Mouse (Mus musculus) limb, embryonic 15.5 days (tissue): ENCODE results near the gene Arhgap19. TPM values are rescaled to one million over a fixed set of nuclear protein-coding genes. Genes with fewer than 3 reads are reported as not detected.

Source experiments
- ATAC-seq: fragments of 200-750 bp; cut with Nextera tagmentation; 2 replicates; pipeline ENCODE4 v1.8.0; 2017; ENCODE audit warnings: low read depth, moderate TSS enrichment; ENCODE audit not compliant: insufficient number of reproducible peaks, low FRiP score, low TSS enrichment
- H3K27ac ChIP-seq: fragments of 300-500 bp; sonication (generic); 2 replicates; pipeline ENCODE4 v1.5.1; 2015; ENCODE audit warnings: moderate library complexity, mild to moderate bottlenecking, inconsistent platforms
- H3K27me3 ChIP-seq: fragments of 300-500 bp; sonication (generic); 2 replicates; pipeline ENCODE4 v1.6.1; 2015; ENCODE audit warnings: inconsistent platforms
- H3K36me3 ChIP-seq: fragments of 300-500 bp; sonication (generic); 2 replicates; pipeline ENCODE4 v1.6.1; 2015; ENCODE audit warnings: inconsistent platforms
- H3K4me1 ChIP-seq: fragments of 300-500 bp; sonication (generic); 2 replicates; pipeline ENCODE4 v1.6.1; 2015; ENCODE audit warnings: inconsistent platforms
- H3K4me2 ChIP-seq: fragments of 300-500 bp; sonication (generic); 2 replicates; pipeline ENCODE4 v1.6.1; 2015; ENCODE audit warnings: mild to moderate bottlenecking, inconsistent platforms
- H3K4me3 ChIP-seq: fragments of 300-500 bp; sonication (generic); 2 replicates; pipeline ENCODE4 v1.5.1; 2015; ENCODE audit warnings: mild to moderate bottlenecking, inconsistent platforms
- H3K9ac ChIP-seq: fragments of 300-500 bp; sonication (generic); 2 replicates; pipeline ENCODE4 v1.6.1; 2015; ENCODE audit warnings: inconsistent platforms
- H3K9me3 ChIP-seq: fragments of 300-500 bp; sonication (generic); 2 replicates; pipeline ENCODE4 v1.6.1; 2016; ENCODE audit warnings: inconsistent platforms
- WGBS: fragments of 180-500 bp; shearing (Covaris S2); methylation state at CpG from one replicate; pipeline ENCODE4 v1.1.7; 2015; 5-methylcytosine and 5-hydroxymethylcytosine counted together
- polyA plus RNA-seq: library from polyadenylated mRNA; unstranded; fragments of >200 nt; fragmentation: Nextera tagmentation; extraction: Ambion mirVana; gene quantifications from 2 replicates; pipeline ENCODE4 v1.2.1, GENCODE M21; 2015

Gene Arhgap19
- polyA plus RNA-seq, 1 experiment from 2014 or later, result 16.2 TPM

DNA sequence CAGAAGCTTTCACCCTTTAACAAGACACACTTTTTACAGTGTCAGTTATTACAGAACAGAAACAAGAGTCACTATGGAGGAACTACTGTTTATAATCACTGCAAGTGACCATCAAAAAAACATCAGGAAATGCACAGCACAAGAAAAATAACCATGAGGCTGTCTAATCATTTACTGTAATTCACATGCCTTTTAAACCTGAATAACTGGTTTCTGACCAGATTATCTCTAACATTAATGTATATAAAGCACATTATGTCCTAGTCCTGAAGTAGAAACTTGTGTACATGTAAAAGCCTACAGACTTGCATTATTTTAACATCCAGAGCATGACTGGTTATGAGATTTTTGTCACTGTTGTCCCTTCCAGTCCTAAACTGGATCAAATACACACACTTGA, 7.8 kb downstream of the Arhgap19 start:
- Histone ChIP-seq H3K27ac (no peak overlapping the region), H3K36me3 (no peaks in the 10 kb centered on the region), H3K9ac (no peak overlapping the region), H3K4me2 (no peak overlapping the region), H3K4me3 (no peak overlapping the region), H3K4me1 (peaks cover 9% of the 10 kb centered on the region), H3K9me3 (no peaks in the 10 kb centered on the region), H3K27me3 (no peaks in the 10 kb centered on the region)
- no peak for ATAC-seq

DNA sequence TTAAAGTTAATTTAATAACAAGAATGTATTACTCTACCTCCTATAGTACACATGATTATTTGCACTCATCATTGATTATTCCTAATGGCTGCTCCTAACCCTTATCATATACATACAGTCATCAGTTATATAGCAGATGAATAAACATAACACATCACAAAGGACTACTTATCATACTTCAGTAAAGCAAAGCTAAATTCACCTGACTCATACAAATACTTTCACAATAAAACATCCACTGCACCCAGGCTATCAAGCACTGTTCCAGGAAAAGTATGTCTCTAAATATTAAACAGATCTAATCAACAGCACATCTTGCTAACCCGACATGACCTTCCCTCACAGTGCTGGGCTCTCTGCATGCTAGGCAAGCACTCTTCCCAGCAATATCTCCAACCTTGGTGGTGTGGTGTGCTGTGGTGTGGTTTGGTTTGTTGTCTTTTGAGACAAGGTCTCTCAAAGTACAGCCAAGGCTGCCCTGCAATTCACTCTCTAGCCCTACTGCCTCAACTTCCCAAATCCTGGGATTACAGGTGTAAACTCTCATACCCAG, 8.8 kb downstream of the Arhgap19 start:
- no peaks in the 10 kb centered on the region; the same call in 1 of the 2 replicates for H3K36me3 ChIP-seq
- no peak overlapping the region for H3K27ac ChIP-seq
- H3K4me2 ChIP-seq, result no peak overlapping the region
- no peaks in the 10 kb centered on the region for H3K27me3 ChIP-seq
- ATAC-seq, result no peak
- no peak overlapping the region for H3K9ac ChIP-seq
- no peaks in the 10 kb centered on the region for H3K9me3 ChIP-seq
- peaks cover 9% of the 10 kb centered on the region for H3K4me1 ChIP-seq
- H3K4me3 ChIP-seq, result no peak overlapping the region
- 74% methylated on average over 1 of the region's 1 CpGs for WGBS

DNA sequence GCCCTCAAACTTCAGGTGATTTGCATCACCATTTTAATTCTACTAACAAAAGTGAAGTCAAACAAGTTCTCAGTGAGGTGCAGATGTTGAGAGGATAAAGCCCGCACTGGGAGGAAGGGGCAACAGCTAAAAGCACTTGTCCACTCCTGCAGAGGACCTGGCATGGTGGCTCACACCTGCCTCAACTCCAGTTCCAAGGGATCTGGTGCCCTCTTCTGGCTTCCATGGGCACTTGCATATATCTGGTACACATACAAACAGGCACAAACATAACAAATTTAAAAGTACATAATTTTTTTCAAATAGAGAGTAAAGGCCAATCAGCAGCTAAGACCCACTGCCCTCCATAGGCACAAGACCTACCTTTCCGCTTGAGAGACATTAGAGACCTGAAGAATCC, 10.5 kb downstream of the Arhgap19 start:
- H3K9me3 ChIP-seq, result no peaks in the 10 kb centered on the region
- H3K4me1 ChIP-seq, result 0 out of 2 replicates have a peak, but pooled peaks cover 4% of the 10 kb centered on the region
- H3K4me2 ChIP-seq, result no peak overlapping the region
- no peak overlapping the region for H3K27ac ChIP-seq
- no peak for ATAC-seq
- H3K27me3 ChIP-seq, result no peaks in the 10 kb centered on the region
- 93% methylated on average over 2 of the region's 2 CpGs for WGBS
- no peak overlapping the region for H3K9ac ChIP-seq
- H3K4me3 ChIP-seq, result no peak overlapping the region
- H3K36me3 ChIP-seq, result peaks cover 3% of the 10 kb centered on the region

- Histone ChIP-seq H3K4me2 (no peak overlapping the region), H3K4me3 (no peak overlapping the region), H3K4me1 (no peaks in the 10 kb centered on the region), H3K27me3 (no peaks in the 10 kb centered on the region), H3K9ac (no peak overlapping the region), H3K36me3 (peaks cover 18% of the 10 kb centered on the region), H3K9me3 (no peaks in the 10 kb centered on the region), H3K27ac (no peak overlapping the region)
- ATAC-seq, result no peak
- 55% methylated on average over 10 of the region's 10 CpGs for WGBS
Observed at GRCm38 (mm10) chr19:41789110-41789961, 12.5 kb downstream of the Arhgap19 start.

DNA sequence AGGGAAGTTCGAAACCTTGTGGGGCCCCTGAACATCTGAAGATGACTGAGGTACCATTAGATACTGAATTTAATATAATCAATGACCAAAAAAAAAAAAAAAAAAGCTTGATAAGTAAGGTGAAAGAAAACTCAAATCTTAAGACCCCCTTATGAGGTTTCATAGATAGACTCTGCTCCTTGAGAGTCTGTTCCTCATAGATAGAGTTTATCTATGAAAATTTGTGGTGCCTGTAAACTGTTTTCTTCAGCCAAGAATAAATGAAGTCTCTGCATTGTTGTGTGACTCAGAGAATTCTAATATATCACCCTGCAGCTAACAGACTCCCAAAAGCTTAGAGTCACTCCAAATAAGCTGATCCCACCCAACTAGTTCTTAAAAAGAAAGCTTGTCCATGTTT, 15.0 kb downstream of the Arhgap19 start:
- no peak overlapping the region for H3K4me2 ChIP-seq
- no peaks in the 10 kb centered on the region for H3K4me1 ChIP-seq
- no peak overlapping the region for H3K9ac ChIP-seq
- no peaks in the 10 kb centered on the region for H3K9me3 ChIP-seq
- H3K27me3 ChIP-seq, result no peaks in the 10 kb centered on the region
- ATAC-seq, result no peak
- no peak overlapping the region for H3K27ac ChIP-seq
- H3K36me3 ChIP-seq, result peaks cover 27% of the 10 kb centered on the region
- WGBS, result 100% methylated on average over 1 of the region's 1 CpGs
- no peak overlapping the region for H3K4me3 ChIP-seq

- ATAC-seq, result no peak
- Histone ChIP-seq H3K4me3 (no peak overlapping the region), H3K36me3 (peaks cover 46% of the 10 kb centered on the region), H3K9ac (no peak overlapping the region), H3K27ac (no peak overlapping the region), H3K27me3 (no peaks in the 10 kb centered on the region), H3K4me1 (no peaks in the 10 kb centered on the region), H3K4me2 (no peak overlapping the region), H3K9me3 (no peaks in the 10 kb centered on the region)
- WGBS, result 89% methylated on average over 6 of the region's 6 CpGs
Observed at GRCm38 (mm10) chr19:41777514-41777913, 24.3 kb downstream of the Arhgap19 start.

- H3K9ac ChIP-seq, result no peak overlapping the region
- no peak overlapping the region for H3K4me3 ChIP-seq
- H3K27me3 ChIP-seq, result no peaks in the 10 kb centered on the region
- ATAC-seq, result no peak
- H3K27ac ChIP-seq, result no peak overlapping the region
- no peak overlapping the region for H3K4me2 ChIP-seq
- WGBS, result 91% methylated on average over 7 of the region's 7 CpGs
- no peaks in the 10 kb centered on the region for H3K4me1 ChIP-seq
- peaks cover 43% of the 10 kb centered on the region for H3K36me3 ChIP-seq
- H3K9me3 ChIP-seq, result no peaks in the 10 kb centered on the region
Observed at GRCm38 (mm10) chr19:41768711-41769110, 33.1 kb downstream of the Arhgap19 start.

GRCm38 (mm10) chr19:41766628-41767027, 35.2 kb downstream of the Arhgap19 start:
- Histone ChIP-seq H3K9ac (no peak overlapping the region), H3K4me3 (no peak overlapping the region), H3K4me1 (peaks cover 2% of the 10 kb centered on the region), H3K27ac (no peak overlapping the region), H3K9me3 (no peaks in the 10 kb centered on the region), H3K27me3 (no peaks in the 10 kb centered on the region), H3K4me2 (no peak overlapping the region), H3K36me3 (peaks cover 27% of the 10 kb centered on the region)
- 73% methylated on average over 5 of the region's 5 CpGs for WGBS
- ATAC-seq, result no peak

DNA sequence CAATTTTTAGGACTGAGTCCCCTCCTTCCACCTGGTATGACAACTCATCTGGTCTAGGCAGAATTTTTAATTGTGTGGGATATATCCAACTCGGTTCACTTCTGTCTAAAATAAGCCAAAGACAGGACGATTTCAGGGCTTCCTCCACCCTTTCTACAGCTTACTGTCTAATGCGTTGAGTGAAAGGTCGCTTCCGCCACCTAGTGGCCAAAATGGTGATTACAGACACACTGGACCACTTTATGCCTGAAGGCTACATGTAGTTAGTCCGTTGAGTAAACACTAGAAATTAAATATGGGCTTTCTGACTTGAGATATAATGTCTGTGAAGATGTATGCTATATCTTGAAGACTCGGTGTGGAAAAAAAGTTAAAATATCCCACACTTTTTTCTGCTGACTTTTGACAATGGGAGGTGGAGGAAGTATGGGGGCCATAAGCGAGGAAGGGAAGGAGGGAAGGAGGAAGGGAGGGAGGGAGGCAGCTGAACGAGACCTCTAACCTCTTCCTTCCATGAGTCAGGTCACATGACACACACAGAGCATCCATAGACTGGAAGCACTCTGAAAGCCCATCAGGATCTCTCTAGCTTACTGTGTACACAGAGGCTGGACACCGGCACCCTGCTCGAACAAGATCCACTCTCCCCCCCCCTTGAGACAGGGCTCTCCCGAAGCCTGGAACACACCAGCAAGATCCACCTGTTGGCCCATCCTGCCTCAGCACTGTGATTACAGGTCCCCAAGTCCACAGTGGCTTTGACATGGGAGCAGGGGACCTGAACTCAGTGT, 37.8 kb downstream of the Arhgap19 start:
- ATAC-seq, result no peak

GRCm38 (mm10) chr19:41761529-41761928, 40.3 kb downstream of the Arhgap19 start:
- no peak overlapping the region for H3K9ac ChIP-seq
- no peak overlapping the region for H3K4me2 ChIP-seq
- H3K36me3 ChIP-seq, result no peaks in the 10 kb centered on the region
- WGBS, result 24% methylated on average over 9 of the region's 9 CpGs
- peaks cover 4% of the 10 kb centered on the region for H3K4me1 ChIP-seq
- H3K4me3 ChIP-seq, result no peak overlapping the region
- ATAC-seq, result no peak
- no peak overlapping the region for H3K27ac ChIP-seq
- H3K27me3 ChIP-seq, result no peaks in the 10 kb centered on the region
- H3K9me3 ChIP-seq, result no peaks in the 10 kb centered on the region

More for the DNA sequence above, 37.8 kb downstream of the Arhgap19 start:
- H3K4me1 ChIP-seq, result peaks cover 4% of the 10 kb centered on the region
- no peak overlapping the region for H3K9ac ChIP-seq
- H3K27me3 ChIP-seq, result no peaks in the 10 kb centered on the region
- no peak overlapping the region for H3K27ac ChIP-seq
- no peak overlapping the region for H3K4me2 ChIP-seq
- no peaks in the 10 kb centered on the region for H3K9me3 ChIP-seq
- WGBS, result 31% methylated on average over 12 of the region's 12 CpGs
- no peak overlapping the region for H3K4me3 ChIP-seq
- H3K36me3 ChIP-seq, result peaks cover 11% of the 10 kb centered on the region; the same call in 1 of the 2 replicates

DNA sequence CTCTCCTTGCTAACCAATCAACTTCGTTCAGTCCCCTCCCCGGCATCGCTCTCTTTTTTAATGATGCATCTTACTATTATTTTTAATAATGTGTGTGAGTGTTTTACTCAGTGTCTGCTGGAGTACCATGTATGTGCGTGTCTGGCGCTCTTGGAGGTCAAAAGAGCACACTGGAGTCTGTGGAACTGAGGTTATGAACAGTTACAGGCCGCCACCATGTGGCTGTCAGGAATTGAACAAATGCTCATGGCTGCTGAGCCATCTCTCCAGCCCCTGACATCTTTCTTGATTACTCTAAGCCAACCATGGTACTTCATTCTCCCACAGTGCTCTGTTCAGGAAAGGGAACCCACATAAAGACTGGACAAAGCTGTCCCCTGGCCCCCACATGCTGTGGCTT, 42.1 kb downstream of the Arhgap19 start:
- Histone ChIP-seq H3K4me3 (no peak overlapping the region), H3K9ac (no peak overlapping the region), H3K36me3 (no peaks in the 10 kb centered on the region), H3K27me3 (no peaks in the 10 kb centered on the region), H3K4me1 (peaks cover 4% of the 10 kb centered on the region), H3K4me2 (no peak overlapping the region), H3K27ac (no peak overlapping the region), H3K9me3 (no peaks in the 10 kb centered on the region)
- 80% methylated on average over 6 of the region's 6 CpGs for WGBS
- ATAC-seq, result no peak

- no peak overlapping the region for H3K9ac ChIP-seq
- H3K36me3 ChIP-seq, result no peaks in the 10 kb centered on the region
- no peak overlapping the region for H3K27ac ChIP-seq
- WGBS, result 90% methylated on average over 5 of the region's 5 CpGs
- H3K9me3 ChIP-seq, result no peaks in the 10 kb centered on the region
- no peak overlapping the region for H3K4me3 ChIP-seq
- peaks cover 4% of the 10 kb centered on the region for H3K4me1 ChIP-seq
- no peak overlapping the region for H3K4me2 ChIP-seq
- H3K27me3 ChIP-seq, result no peaks in the 10 kb centered on the region
- no peak for ATAC-seq
Observed at GRCm38 (mm10) chr19:41759270-41759669, 42.6 kb downstream of the Arhgap19 start.
